Mouse (Mus musculus): ENCODE results near the gene Ptrh1. TPM values are rescaled to one million over a fixed set of nuclear protein-coding genes. Genes with fewer than 3 reads are reported as not detected.
A peak's percentile ranks its signal among the peaks of the same experiment; 100 is the strongest.

Ptrh1 gene
- polyA plus RNA-seq, 1 experiment from 2014 or later, result 3.3 TPM

DNA sequence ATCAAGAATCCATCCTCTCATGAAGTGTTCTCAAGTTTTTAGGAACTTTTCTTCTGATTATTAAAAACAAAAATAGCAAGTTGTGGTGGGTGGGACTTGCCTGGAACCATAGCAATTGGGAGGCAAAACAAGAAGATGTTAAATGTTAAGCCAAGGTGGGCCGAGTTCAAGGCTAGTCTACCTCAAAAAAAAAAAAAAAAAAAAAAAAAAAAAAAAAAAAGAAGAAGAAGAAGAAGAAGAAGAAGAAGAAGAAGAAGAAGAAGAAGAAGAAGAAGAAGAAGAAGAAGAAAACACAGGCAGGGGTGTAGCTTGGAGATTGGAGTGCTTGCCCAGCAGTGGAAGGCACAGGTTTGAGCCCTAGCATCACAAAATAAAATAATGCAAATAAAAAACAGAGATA lies 49.2 kb downstream of the Ptrh1 start:
- no peak for ATAC-seq (ENCODE audit: insufficient number of reproducible peaks, insufficient read depth, low FRiP score, low TSS enrichment)
- WGBS, result 83% methylated on average over 1 of the region's 1 CpGs
- Histone ChIP-seq H3K9me3 (no peaks in the 10 kb centered on the region), H3K4me2 (replicated peaks) (no peak overlapping the region), H3K27ac (0 out of 2 replicates have a peak overlapping the region, but pooled peaks have one; percentile 2), H3K9ac (no peak overlapping the region), H3K36me3 (no peaks in the 10 kb centered on the region), H3K4me3 (no peak overlapping the region), H3K4me1 (peaks cover 16% of the 10 kb centered on the region), H3K27me3 (no peaks in the 10 kb centered on the region)

DNA sequence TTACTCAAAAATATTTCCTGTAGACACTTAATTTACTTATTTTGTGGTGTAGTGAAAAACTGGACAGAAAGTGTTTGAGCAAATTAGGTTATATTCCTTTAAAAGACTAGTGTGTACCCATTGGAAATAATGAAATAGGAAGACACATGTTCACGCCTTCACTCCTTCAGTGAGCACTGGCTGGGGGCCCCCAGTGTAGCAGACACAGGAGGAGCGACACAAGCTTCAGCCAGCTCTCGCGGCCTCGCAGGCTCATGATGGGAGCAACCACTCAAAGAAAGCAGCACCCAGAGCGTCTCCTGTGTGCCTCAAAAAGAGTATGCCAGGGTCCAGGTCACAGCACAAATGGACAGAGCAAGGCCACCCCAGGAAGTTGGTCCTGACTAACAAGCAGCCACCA lies 50.2 kb downstream of the Ptrh1 start:
- Histone ChIP-seq H3K4me3 (no peak overlapping the region), H3K4me2 (replicated peaks) (no peak overlapping the region), H3K27ac (no peak overlapping the region), H3K9ac (no peak overlapping the region), H3K4me1 (peaks cover 16% of the 10 kb centered on the region), H3K9me3 (no peaks in the 10 kb centered on the region), H3K27me3 (no peaks in the 10 kb centered on the region), H3K36me3 (no peaks in the 10 kb centered on the region)
- WGBS, result 88% methylated on average over 6 of the region's 6 CpGs
- no peak for ATAC-seq (ENCODE audit: insufficient number of reproducible peaks, insufficient read depth, low FRiP score, low TSS enrichment)

Other genes starting within 250 kb of the Ptrh1 start
- gene Fam102a, start 240.5 kb upstream of the Ptrh1 start, polyA plus RNA-seq (2016; fragmentation: Nextera tagmentation; extraction: Ambion mirVana), result 14.2 and 17.0 TPM in 2 replicates
- 110 and 113 TPM in 2 replicates for gene Dpm2, start 204.9 kb upstream of the Ptrh1 start, polyA plus RNA-seq (2016; fragmentation: Nextera tagmentation; extraction: Ambion mirVana)
- gene Pip5kl1, start 201.0 kb upstream of the Ptrh1 start, polyA plus RNA-seq (2016; fragmentation: Nextera tagmentation; extraction: Ambion mirVana), result 2.9 and 3.4 TPM in 2 replicates
- gene 9430097D07Rik, start 200.1 kb upstream of the Ptrh1 start, polyA plus RNA-seq (2016; fragmentation: Nextera tagmentation; extraction: Ambion mirVana), result 0.29 TPM in 1 of 2 replicates, not detected in the other
- 32.7 and 36.5 TPM in 2 replicates for gene St6galnac4, start 188.7 kb upstream of the Ptrh1 start, polyA plus RNA-seq (2016; fragmentation: Nextera tagmentation; extraction: Ambion mirVana)
- gene St6galnac6, start 176.1 kb upstream of the Ptrh1 start, polyA plus RNA-seq (2016; fragmentation: Nextera tagmentation; extraction: Ambion mirVana), result 26.4 and 28.1 TPM in 2 replicates
- 19.4 and 24.1 TPM in 2 replicates for gene Ak1, start 154.0 kb upstream of the Ptrh1 start, polyA plus RNA-seq (2016; fragmentation: Nextera tagmentation; extraction: Ambion mirVana)
- gene Eng, start 129.2 kb upstream of the Ptrh1 start, polyA plus RNA-seq (2016; fragmentation: Nextera tagmentation; extraction: Ambion mirVana), result 32.1 and 36.4 TPM in 2 replicates
- gene Fpgs, start 71.6 kb upstream of the Ptrh1 start, polyA plus RNA-seq (2016; fragmentation: Nextera tagmentation; extraction: Ambion mirVana), result 31.1 and 32.3 TPM in 2 replicates
- 121 and 126 TPM in 2 replicates for gene Cdk9, start 62.7 kb upstream of the Ptrh1 start, polyA plus RNA-seq (2016; fragmentation: Nextera tagmentation; extraction: Ambion mirVana)
- 27.6 and 29.1 TPM in 2 replicates for gene Sh2d3c, start 54.7 kb upstream of the Ptrh1 start, polyA plus RNA-seq (2016; fragmentation: Nextera tagmentation; extraction: Ambion mirVana)
- gene 6330409D20Rik, start 34.8 kb upstream of the Ptrh1 start, polyA plus RNA-seq (2016; fragmentation: Nextera tagmentation; extraction: Ambion mirVana), result 0.34 and 0.43 TPM in 2 replicates
- 61.5 and 67.0 TPM in 2 replicates for gene Tor2a, start 18.6 kb upstream of the Ptrh1 start, polyA plus RNA-seq (2016; fragmentation: Nextera tagmentation; extraction: Ambion mirVana)
- gene Ttc16, start 153 bp upstream of the Ptrh1 start, polyA plus RNA-seq (2016; fragmentation: Nextera tagmentation; extraction: Ambion mirVana), result 0.23 and 0.34 TPM in 2 replicates
- gene Cfap157, start 8.6 kb downstream of the Ptrh1 start, polyA plus RNA-seq (2016; fragmentation: Nextera tagmentation; extraction: Ambion mirVana), result 0.74 and 1.6 TPM in 2 replicates
- 28.3 and 32.4 TPM in 2 replicates for gene Stxbp1, start 71.5 kb downstream of the Ptrh1 start, polyA plus RNA-seq (2016; fragmentation: Nextera tagmentation; extraction: Ambion mirVana)
- gene Fam129b, start 100.3 kb downstream of the Ptrh1 start, polyA plus RNA-seq (2016; fragmentation: Nextera tagmentation; extraction: Ambion mirVana), result 48.8 and 54.7 TPM in 2 replicates
- gene Rpl12, start 185.8 kb downstream of the Ptrh1 start, polyA plus RNA-seq (2016; fragmentation: Nextera tagmentation; extraction: Ambion mirVana), result 160 and 169 TPM in 2 replicates
- 14.3 and 14.4 TPM in 2 replicates for gene Lrsam1, start 185.8 kb downstream of the Ptrh1 start, polyA plus RNA-seq (2016; fragmentation: Nextera tagmentation; extraction: Ambion mirVana)
- 24.3 and 25.5 TPM in 2 replicates for gene Slc2a8, start 206.3 kb downstream of the Ptrh1 start, polyA plus RNA-seq (2016; fragmentation: Nextera tagmentation; extraction: Ambion mirVana)